Mouse (Mus musculus) liver, adult 2 months (tissue): ENCODE data around the gene Abhd5.

Source experiments
- CTCF ChIP-seq: fragments of 200-500 bp; IDR thresholded peaks from 2 replicates; pipeline ENCODE4 v1.5.1; 2011; ENCODE audit warnings: low read depth, low read length, control low read depth
- POLR2A ChIP-seq: fragments of 200-500 bp; IDR thresholded peaks from 2 replicates; pipeline ENCODE4 v1.6.1; 2011; ENCODE audit warnings: low read length, control low read depth; ENCODE audit not compliant: insufficient read depth; ENCODE audit errors: extremely low read depth

DNA sequence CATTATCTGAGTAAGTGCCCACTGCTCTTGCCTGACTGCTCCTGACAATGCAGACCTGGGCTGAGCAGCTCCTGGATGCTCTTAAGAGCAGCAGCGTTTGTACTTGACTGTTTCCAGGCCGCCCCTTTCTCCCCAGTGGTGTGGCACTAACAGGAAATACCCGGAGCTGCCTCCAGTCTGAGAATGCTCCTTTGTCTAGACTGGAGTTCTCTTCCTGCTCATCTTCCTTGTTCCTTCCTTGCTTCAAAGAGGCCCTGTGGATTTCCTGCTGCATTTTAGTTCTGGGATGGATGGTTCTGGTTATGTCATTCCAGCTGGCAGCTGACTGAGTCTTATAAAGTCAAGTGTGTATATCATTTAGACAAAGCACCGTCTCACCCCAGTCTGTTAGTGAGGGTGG lies 21.1 kb downstream of the Abhd5 start:
- TF ChIP-seq CTCF (no peak), POLR2A (no peak)
